Mouse (Mus musculus): ENCODE results near the gene Fam219a.

Gene Fam219a

DNA sequence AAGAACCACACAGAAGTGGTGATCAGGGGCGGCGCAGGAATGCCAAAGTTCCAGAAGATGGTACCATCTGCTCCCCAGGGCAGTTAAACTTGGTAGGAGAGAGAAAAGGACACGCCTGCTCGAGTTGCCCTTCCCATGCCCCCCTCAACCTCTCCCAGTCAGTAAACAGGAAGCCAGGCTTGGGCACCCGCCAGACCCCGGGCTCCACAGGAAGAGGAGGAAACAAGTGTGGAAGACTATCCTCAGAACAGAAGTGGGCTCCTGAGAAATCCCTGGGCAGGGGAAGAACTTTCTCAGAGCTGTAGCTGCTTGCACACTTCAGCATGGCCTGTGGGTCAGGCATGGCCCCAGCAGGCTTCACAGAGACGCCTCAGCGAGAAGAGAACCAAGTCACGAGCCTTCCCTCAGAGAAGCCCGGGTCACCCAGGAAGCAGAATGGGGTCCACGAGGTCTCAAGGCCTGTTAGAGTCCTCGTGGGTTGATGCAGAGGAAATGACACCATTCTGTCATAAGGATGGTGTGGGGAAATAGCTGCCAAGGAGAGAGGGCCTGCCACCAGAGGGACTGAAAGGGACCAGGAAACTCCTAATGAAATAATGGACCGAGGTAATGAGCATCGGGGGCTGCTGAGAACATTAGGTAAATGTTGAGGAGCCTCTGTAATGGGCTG, 14.2 kb downstream of the Fam219a start:
- peak in 1 of 2 experiments; percentile 46 for DNase-seq (ENCODE audit: low spot score in 2 of 2)

DNA sequence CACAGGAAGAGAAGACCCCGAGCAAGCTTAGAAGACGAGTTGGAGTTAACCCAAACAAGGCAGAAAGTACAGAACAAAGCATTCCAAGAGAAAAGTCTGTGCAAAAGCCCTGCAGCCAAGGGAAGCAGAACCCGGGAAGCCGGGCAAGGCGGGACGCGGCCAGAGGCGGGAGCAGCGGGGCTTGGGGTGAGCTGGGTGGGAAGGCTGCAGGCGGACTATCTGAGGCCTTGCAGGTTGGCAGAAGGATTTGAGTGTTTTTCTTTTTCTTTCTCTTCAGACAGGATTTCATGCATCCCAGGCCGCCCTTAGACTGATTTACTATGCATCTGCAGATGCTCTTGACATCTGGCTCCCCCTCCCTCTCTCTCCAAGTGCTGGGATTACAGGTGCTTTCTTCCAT, 16.2 kb downstream of the Fam219a start:
- DNase-seq (ENCODE audit: low spot score in 2 of 2): no peak

DNA sequence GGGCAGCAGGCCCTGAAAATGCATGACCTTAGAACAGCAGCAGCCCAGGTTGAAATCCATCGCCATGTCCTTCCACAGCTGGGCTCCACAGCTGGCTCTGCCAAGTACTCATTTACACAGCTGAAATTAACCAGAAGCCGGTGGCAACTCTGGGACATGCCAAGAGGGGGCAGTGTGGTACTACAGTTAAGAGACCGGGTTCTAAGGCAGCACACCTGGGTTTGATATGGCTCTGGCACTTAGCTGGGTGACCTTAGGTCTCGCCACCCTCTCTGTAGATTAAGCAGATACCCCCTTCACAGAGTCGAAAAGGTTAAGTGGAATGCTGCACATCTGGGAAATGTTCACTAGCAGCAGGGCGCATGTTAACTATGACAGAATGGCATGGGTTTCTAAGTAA, 16.8 kb downstream of the Fam219a start:
- peak; percentile 43 to 74 for DNase-seq (ENCODE audit: low spot score in 2 of 2)

DNA sequence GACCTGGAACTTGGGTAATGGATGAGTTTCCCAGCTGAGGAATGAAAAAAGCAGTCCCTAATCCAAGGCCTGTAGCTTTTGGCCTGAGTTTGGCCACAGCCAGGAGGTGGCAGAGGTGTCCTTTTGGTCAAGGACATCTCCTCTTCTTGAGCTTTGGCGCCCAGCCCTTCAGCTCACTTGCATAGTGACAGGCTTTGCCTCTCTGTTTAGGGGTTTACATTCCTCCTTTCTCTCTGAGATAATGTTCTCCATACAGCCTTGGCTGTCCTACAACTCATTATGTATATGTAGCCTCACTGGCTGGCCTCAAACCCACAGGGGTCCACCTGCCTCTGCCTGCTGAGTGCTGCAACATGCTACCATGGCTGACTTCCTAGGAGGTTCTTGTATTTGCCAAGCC, 22.3 kb downstream of the Fam219a start:
- no peak for DNase-seq (ENCODE audit: low spot score in 2 of 2)

DNA sequence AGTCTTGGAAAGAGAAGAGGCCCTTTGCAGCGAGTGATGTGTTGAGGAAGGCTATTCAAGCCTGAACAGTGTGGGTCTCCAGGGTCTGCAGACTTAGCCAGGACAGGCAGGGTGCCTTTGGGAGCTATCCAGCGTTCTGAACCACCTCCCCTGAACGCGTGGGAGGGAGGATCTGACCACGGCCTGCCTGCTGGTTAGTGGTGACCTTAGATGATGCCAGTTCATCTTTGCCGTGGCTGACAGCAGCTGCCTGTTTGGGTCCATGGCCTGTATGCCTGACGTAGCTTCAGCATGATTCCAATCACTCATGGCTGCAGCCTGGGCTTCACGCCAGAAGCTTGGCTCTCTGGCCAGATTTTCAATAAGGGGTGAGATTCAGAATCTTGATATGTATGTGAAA, 23.4 kb downstream of the Fam219a start:
- peak in 1 of 2 experiments; percentile 24 for DNase-seq (ENCODE audit: low spot score in 2 of 2)

DNA sequence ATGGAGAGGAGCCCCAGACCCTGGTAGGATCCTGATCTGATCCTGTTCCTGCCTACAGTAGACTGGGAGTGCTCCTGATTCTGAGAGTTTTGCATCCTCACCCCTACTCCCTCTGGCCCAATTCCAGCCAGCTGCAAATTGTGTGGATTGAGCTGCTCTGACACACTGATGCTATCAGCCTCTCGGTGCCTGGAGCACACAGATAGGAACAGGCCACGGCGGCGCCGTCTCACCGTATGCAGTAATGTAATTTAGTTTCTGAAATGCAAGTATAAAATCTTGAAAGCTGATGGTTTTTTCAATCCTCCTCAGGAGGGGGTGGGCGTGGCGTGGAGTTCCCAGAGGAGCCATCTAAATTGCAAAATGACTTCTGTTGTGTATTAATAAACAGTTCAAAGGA, 27.2 kb downstream of the Fam219a start:
- DNase-seq (ENCODE audit: low spot score in 2 of 2): no peak

DNA sequence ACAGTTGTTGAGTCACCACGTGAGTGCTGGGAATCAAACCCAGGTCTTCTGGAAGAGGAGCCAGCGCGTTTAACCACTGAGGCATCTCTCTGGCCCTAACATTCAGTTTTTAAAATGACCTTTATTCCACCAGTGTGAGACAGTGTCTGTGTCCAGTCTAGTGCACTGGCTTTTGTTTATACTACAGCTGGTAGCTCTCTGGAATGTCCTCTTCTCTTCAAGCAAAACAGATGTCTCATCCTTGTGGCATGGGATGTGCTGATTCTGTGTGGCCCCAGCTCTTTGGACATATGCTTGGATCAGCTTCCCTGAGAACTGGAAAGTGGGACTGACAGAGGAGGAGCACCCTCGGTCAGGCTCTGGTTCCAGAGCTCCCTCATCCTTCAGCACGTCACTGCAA, 34.5 kb downstream of the Fam219a start:
- no peak for DNase-seq (ENCODE audit: low spot score in 2 of 2)

DNA sequence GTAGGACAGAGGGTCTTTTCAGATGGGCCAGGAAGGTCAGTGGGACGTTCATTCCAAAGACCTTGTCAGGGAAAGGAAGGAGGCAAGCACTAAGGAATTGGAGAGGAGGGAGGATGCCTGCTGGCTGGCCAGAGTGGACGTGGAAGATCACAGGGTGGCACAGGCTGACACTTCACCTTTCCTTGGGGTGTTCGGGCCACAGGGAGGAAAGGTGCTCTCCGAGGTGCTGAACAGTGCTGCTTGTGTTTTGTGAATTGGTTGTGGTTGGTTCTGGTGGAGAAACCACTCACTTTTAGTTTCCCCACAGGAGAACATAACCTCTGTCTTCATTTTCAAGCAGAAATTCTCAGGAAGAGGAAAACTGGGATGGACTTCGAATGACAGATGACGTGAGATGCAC, 36.9 kb downstream of the Fam219a start:
- peak in 1 of 2 experiments; percentile 56 for DNase-seq (ENCODE audit: low spot score in 2 of 2)

DNA sequence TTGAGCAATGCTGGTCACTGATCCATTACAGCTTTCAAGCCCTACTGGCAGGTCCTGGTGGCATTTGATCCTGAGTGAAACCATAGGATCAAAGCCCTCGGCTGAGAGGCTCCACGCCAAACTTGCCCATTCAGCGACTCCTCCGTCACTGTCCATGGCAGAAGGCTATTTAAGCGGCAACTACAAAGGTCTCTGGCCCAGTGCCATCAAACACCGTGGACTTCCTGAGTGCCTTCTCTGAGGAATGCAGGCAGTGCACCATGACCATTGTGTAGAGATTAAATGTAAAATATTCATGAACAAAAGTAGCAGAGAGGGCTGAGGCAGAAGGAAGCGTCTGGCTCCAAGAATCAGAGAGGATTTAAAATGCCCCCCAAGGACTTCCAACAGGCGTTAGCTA, 41.3 kb downstream of the Fam219a start:
- no peak for DNase-seq (ENCODE audit: low spot score in 2 of 2)

DNA sequence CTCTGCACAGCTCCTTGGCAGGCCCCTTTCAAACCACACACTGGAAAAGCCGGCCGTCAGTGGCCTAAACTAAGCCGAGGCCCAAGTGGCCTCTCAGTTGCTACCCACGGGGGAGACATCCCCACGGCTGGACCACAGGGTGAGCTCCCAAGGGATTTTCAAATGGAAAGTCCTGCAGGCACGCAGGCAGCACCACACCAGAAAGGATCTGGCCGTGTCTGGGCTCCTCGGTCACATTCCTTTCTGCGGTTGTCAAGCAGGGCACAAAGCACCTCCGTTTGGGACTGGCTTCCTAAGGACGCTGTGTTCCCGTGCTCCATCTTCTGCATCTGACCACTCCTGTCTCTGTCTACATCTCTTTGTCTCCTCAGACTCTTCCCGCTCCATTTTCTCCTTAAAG, 42.3 kb downstream of the Fam219a start:
- DNase-seq (ENCODE audit: low spot score in 2 of 2): no peak

DNA sequence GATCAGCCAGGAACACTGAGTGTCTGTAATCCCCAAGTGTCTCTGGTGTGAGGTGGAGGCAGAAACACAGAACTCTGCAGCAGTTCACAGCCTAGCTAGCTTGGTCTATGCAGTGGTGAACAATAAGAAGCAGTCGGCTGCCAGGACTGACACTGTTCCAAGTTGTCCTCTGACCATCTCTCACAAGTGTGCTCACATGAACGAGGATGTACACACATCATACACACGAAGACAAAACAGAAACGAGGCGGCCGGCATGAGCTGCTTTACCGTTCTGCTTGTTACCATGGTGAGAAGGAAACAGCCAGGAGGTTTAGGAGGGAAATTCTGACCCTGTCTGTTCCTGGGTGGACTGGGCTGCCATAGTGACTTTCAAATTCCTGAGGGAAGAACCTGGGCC, 42.8 kb downstream of the Fam219a start:
- no peak for DNase-seq (ENCODE audit: low spot score in 2 of 2)

DNA sequence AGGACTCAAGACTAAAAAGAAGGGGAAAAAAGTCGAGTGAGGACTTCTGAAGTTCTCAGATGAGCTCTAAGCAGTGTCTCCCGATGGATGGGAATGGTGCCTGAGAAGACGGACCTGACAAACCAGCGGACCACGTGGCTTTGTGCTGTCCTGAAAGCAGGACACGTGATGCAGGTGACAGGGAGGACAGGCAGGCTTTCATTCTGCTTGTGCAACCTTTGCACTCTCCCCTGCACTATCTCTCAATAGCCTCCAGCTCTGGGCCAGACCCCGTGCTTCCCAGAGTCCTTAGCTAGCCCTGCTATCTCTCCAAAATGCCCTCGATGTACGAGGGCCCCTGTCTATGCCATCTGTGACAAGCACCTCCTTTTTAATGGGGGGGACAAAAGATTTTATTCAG, 44.5 kb downstream of the Fam219a start:
- no peak for DNase-seq (ENCODE audit: low spot score in 2 of 2)

DNA sequence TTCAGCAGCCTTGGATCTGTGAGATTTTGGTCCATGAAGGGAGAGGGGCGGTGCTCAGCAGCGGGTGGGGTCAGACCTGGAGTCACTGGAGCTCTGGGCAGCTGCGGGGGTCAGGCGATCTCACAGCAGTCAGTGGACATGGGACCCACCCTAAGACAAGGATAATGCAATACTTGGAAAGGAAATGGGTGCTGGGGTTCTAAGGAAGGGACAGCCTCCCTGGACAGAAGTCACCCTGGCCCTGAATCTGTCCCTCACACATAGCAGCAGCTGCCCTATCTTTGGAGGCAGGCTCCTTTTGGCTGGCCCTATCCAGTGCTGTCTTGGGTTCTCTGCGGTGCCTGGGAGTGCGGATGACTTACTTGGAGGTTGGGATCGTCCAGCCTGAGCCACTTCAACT, 45.5 kb downstream of the Fam219a start:
- no peak for DNase-seq (ENCODE audit: low spot score in 2 of 2)

DNA sequence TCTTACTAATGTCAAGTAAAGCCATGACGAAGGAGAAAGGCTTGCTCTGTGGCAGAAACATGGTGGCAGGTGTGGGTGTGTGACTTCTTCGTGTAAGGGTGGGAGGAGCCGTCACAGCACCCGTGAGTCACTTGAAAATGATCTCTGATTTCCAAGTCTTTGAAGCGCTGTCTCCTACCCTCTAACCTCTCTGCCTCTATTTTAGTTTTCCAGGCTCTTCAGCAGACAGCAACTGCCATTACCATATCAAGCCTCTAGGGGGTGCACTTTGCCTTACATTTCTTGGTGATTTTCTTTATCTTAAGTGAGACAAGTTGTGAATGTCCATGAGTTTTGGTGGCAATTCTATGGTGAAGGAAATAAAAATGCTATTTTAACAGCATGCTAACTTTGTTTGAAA, 46.5 kb downstream of the Fam219a start:
- DNase-seq (ENCODE audit: low spot score in 2 of 2): peak in 1 of 2 experiments; percentile 40

DNA sequence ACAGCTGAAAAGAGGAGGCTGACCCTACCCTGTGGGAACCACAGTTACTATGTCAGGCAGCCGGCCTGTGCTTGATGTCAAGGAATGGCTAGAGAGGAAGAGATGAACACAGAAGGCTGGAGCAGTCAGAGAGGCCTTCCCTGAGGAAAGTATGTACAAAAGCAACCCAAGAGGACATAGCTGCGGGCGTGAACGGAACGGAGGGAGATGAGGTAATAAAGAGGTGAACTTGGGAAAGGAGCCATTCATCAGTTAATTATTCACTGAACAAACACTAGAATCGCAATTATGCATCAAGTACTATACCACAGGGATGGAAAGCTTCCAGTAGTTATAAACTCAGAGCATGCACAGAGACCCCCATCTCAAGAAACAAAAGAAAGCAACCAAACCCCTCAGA, 47.2 kb downstream of the Fam219a start:
- no peak for DNase-seq (ENCODE audit: low spot score in 2 of 2)

DNA sequence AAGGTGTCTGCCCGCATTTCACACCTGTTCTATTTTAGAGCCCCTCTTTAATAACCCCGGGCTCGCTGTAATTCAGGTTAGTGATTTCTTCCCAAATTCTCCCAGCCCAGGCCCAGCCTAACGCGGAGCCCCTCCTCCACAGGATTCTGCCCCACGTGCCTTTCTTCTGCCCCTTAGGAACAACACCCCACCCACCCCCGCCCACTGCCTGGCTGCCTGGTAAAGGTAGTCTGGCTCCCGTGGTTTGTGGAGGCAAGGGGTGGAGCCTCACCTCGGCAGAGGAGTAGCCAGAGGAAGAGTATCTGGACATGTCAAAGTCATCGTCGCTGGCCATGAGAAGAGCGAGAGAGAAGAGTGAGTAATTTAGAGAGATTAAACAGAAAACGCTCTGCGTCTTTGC, 48.7 kb downstream of the Fam219a start:
- DNase-seq (ENCODE audit: low spot score in 2 of 2): no peak

DNA sequence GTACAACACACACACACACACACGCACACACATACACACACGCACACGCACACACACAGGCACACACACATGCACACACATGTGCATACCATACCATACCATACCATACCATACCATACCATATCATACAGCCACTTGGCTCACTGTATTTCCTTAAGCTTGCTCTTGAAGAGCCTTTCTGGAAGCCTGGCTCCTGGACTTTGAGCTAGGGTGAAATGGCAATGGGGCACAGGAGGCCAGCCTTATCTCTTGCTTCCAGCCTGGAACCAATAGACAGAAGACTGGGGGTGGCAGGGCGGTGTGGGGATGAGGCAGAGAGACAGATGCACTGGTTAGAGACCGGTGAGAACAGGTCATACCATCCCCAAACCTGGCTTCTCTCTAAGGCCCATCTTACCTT, 50.1 kb downstream of the Fam219a start:
- no peak for DNase-seq (ENCODE audit: low spot score in 2 of 2)

DNA sequence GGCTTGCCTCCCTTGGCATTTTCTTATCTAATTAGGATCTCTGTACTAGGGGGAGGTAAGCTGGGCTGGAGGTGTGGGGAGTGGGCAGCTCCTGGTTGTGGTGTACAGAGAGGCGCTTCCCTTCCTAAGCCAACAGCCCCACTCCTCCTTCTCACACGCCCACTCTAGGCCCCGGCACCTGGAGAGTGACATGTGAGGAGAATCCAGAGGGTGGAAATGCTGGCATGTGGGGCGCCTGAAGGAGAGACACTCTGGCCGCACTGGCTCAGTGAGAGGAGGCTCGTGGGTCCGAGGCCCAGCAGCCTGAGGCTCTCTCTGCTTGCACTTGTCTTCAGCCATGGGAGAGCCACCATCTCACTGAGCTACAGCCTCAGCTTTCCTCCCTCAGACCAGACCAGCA, 51.0 kb downstream of the Fam219a start:
- no peak for DNase-seq (ENCODE audit: low spot score in 2 of 2)

DNA sequence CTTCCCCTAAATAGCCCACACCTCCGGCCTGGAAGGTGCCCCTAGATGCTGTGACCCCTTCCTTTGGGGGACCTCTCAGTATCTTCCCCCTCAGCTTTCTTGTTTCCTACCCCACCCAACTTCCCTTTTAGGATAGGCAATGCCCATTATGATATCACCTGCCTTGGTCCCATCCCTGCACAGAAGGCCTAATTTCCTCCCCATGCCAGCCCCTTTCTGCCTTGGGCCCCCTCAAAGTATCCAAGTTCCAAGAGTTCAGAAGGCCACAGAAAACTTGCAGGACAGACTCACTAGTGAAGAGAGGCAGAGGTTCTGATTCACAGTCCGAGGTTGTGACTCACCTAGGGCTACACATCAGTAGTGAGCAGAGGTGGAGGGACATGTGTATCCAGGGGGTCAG, 52.1 kb downstream of the Fam219a start, which contains the start of gene 1110017D15Rik:
Gene 1110017D15Rik (minus strand): TSS at position 101 of the 400 bp plus-strand sequence.
- DNase-seq (ENCODE audit: low spot score in 2 of 2): no peak

DNA sequence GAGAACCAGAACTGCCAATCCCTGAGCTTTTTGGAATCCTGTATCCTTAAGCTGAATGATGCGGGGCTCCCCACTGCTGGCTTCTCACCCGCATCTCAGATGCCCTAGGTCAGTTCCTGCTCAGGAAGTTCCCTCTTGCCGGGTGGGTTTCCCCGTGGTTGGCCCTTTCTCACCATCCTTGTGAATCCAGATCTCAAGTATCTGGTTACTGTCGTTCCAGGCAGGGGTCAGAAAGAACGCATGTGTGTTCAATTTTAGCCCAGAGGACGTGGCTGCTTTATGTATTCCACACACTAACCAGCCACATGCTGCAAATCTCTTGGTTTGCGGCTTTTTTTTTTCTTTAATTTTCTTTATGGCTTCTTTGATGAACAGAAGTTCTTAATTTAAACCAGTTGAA, 55.6 kb downstream of the Fam219a start:
- no peak for DNase-seq (ENCODE audit: low spot score in 2 of 2)

DNA sequence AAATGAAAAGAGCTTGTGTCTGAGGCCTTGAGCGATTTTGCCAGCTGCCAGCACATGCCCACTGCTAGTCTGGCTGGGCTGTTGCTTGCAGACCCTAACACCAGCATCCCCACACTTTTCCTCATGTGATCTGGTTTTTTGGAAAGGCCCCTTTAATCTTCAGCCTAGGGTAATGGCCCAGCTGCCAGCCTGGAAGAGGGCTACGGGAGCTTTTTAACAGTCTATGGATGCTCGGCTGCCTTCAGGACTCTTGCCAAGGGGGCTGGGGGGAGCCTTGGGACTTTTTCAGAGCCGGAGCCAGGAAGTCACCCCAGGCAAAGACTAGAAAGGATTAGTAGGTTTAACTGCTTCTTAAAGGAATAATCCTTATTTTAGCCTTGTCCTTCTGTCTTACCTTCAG, 56.0 kb downstream of the Fam219a start:
- DNase-seq (ENCODE audit: low spot score in 2 of 2): no peak

DNA sequence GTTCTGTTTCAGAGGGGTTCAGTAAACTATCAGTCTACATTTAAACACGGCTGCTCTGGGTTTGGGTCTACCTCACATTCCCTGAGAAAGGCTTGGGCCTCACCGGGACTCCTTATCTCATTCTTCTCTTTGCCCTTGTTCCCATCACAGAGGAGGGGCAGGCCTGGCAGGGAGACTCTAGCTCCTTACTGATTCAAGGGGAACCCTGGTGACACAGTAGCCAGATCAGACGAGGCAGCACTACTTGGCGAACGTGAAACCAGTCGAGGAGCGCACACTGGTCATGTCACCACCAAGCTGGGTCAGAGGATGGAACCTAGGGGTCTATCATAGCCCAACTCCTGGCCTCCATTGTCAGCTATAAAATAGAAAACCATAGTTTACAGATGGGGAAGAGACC, 61.3 kb downstream of the Fam219a start:
- no peak for DNase-seq (ENCODE audit: low spot score in 2 of 2)

DNA sequence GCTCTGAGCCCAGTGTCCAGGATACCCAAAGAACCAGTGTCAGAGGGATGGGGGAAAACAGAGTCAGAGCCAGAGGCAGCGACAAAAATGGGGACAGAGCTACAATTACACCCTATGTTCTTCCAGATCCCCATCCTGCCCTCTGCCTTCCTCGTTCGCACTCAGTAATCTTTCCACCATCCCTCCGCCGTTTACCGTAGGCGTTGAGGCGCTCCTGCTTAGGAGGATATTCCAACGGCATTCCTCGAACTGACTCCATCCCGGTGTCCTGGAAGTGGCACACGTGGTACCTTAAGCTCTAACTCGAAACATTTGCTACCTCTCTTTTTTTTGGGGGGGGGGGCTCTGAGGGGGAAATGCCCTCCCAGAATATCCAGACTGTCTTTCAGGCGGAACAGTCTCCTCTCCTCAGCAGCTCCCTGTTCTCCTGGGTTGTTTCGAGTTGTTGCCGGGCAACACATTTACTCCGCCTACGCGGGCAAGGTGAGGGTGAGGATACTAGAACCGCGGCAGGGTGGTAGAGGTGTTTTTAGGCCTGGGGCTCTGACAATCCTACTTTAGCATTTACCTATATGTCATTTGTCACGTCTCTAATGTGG, 61.9 kb downstream of the Fam219a start:
- DNase-seq (ENCODE audit: low spot score in 2 of 2): no peak

DNA sequence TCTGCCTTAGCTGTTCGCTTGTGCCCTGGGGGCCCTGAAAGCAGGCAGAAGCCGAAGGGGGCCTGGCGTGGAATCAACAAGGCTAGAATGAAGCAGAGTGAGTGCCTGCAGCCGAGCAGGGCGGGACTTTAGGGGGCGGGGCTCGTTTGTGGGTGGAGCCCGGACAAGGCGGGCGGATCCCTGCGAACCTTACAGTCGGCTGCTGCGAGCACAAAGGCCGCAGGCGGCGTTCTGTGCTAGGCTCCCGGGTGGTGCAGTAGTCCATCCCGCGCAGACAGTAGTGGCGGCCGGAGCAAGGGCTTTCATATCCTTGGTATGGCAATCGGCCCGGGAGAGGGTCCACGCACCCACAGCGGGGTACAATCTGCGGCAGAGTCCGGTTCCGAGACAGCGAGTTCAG, 62.4 kb downstream of the Fam219a start:
- peak; percentile 48 to 84 for DNase-seq (ENCODE audit: low spot score in 2 of 2)

All from spleen, postnatal 10 days (tissue).